Mouse (Mus musculus): ENCODE measurements around the gene Cox8a.

GRCm38 (mm10) chr19:7234537-7235221 is 17.3 kb upstream of the Cox8a start:
- no peak for TF ChIP-seq GATA1 (IDR thresholded peaks at IDR 0.05; ENCODE audit: low read length)
- no peak for TF ChIP-seq TAL1 (IDR thresholded peaks at IDR 0.05; ENCODE audit: low read length)

All from erythroblast, embryonic 14.5 days (primary cell).